Mouse (Mus musculus) lung, postnatal 36 days (tissue): Measurements from ENCODE around the gene Gm2115.

Experiments used
- DNase-seq: peaks from one replicate; pipeline ENCODE4 v3.0.0; 2022; ENCODE audit warnings: mixed read lengths

The Gm2115 gene

GRCm38 (mm10) chr7:84528796-84529533 lies at the start of gene Gm2115:
Gene Gm2115 (plus strand): TSS chr7:84528954.
- peak; percentile 62 for DNase-seq

GRCm38 (mm10) chr7:84483447-84484407 lies 45.0 kb upstream of the Gm2115 start:
- DNase-seq = no peak

GRCm38 (mm10) chr7:84486485-84486884 lies 42.3 kb upstream of the Gm2115 start:
- DNase-seq = no peak

GRCm38 (mm10) chr7:84503163-84503562 lies 25.6 kb upstream of the Gm2115 start:
- DNase-seq = no peak

GRCm38 (mm10) chr7:84518533-84519198 lies 10.1 kb upstream of the Gm2115 start:
- no peak for DNase-seq

- no peak for DNase-seq
These were observed 7.4 kb upstream of the Gm2115 start for GRCm38 (mm10) chr7:84521329-84521728.

- DNase-seq = peak; percentile 63
These were observed 6.3 kb upstream of the Gm2115 start for GRCm38 (mm10) chr7:84522426-84522825.

- DNase-seq = no peak
These were observed 2.6 kb upstream of the Gm2115 start for GRCm38 (mm10) chr7:84526171-84526570.

GRCm38 (mm10) chr7:84532795-84533194 lies 4.0 kb downstream of the Gm2115 start:
- DNase-seq = no peak

GRCm38 (mm10) chr7:84534632-84535031 lies 5.9 kb downstream of the Gm2115 start:
- DNase-seq = no peak

GRCm38 (mm10) chr7:84544946-84545345 lies 16.2 kb downstream of the Gm2115 start:
- no peak for DNase-seq

- DNase-seq = no peak
These were observed 17.9 kb downstream of the Gm2115 start for GRCm38 (mm10) chr7:84546667-84547066.

GRCm38 (mm10) chr7:84551472-84551871 lies 22.7 kb downstream of the Gm2115 start:
- DNase-seq = no peak

GRCm38 (mm10) chr7:84555294-84555693 lies 26.5 kb downstream of the Gm2115 start:
- no peak for DNase-seq

GRCm38 (mm10) chr7:84557332-84557731 lies 28.6 kb downstream of the Gm2115 start:
- DNase-seq = no peak

GRCm38 (mm10) chr7:84560500-84560899 lies 31.7 kb downstream of the Gm2115 start:
- peak; percentile 56 for DNase-seq

- DNase-seq = no peak
These were observed 35.5 kb downstream of the Gm2115 start for GRCm38 (mm10) chr7:84564236-84564635.

- DNase-seq = no peak
These were observed 37.4 kb downstream of the Gm2115 start for GRCm38 (mm10) chr7:84566200-84566599.

- DNase-seq = no peak
These were observed 48.3 kb downstream of the Gm2115 start for GRCm38 (mm10) chr7:84577034-84577433.

- no peak for DNase-seq
These were observed 50.1 kb downstream of the Gm2115 start for GRCm38 (mm10) chr7:84578841-84579240.

- DNase-seq = no peak
These were observed 51.0 kb downstream of the Gm2115 start for GRCm38 (mm10) chr7:84579769-84580168.

GRCm38 (mm10) chr7:84585086-84585485 lies 56.3 kb downstream of the Gm2115 start:
- no peak for DNase-seq
